9 mouse cellular contexts compared by ENCODE assay signal in genomic region chr5:114041327-114041930, GRCm38 (mm10). TPM values are rescaled to one million over a fixed set of nuclear protein-coding genes. Genes with fewer than 3 reads are reported as not detected.
A peak's percentile ranks its signal among the peaks of the same experiment; 100 is the strongest.
DNase-seq lines count a peak whose midpoint lies in the region; TF ChIP-seq lines count a peak whose summit lies in the region.
"Had no signal": no experiment of that assay in that cellular context is flagged by ENCODE, and none has a peak within 500 bp of the region (broad histone marks: within the 10 kb centered on the region; RNA-seq: fewer than 3 reads in every experiment).

No protein-coding gene starts in this region.

- no peak for TF ChIP-seq CTCF in liver, adult 2 months (IDR thresholded peaks at IDR 0.05; ENCODE audit: low read depth, low read length)

- no peak overlapping the region for H3K27ac ChIP-seq in liver, adult 2 months (replicated peaks; ENCODE audit: insufficient read depth, low read depth, low read length)

- H3K36me3 ChIP-seq in liver, adult 2 months (ENCODE audit: control insufficient read depth, insufficient read depth, low read length) = no peaks in the 10 kb centered on the region

- H3K79me2 ChIP-seq in liver, adult 2 months (ENCODE audit: control insufficient read depth, insufficient read depth, low read length) = no peaks in the 10 kb centered on the region

- DNase-seq in ovary, postnatal 36 days (ENCODE audit: low spot score) = peak; percentile 22
- no peak for DNase-seq in ovary, postnatal 10 days (ENCODE audit: low spot score)
- DNase-seq in adrenal gland, postnatal 36 days = peak; percentile 54 to 65
- peak; percentile 29 to 37 for DNase-seq in heart, postnatal 10 days
- peak; percentile 57 for DNase-seq in liver, adult 2 months (ENCODE audit: extremely low read depth, low read depth, low spot score)
- peak; percentile 57 for DNase-seq in retina, embryonic 14.5 days (ENCODE audit: low spot score)
- DNase-seq in right cerebral cortex, adult 18-20 months = no peak
- DNase-seq in right cerebral cortex, postnatal 36 days (ENCODE audit: low spot score in 2 of 2) = no peak

- no peaks in the 10 kb centered on the region for H3K27me3 ChIP-seq in liver, adult 2 months (ENCODE audit: control insufficient read depth, insufficient read depth, low read length)

- H3K9ac ChIP-seq in liver, adult 2 months (ENCODE audit: low read depth, low read length) = no peak overlapping the region

- H3K4me3 ChIP-seq in liver, adult 2 months (ENCODE audit: insufficient read depth, low read depth, low read length) = no peak overlapping the region
- H3K4me3 ChIP-seq: erythroblast, embryonic 14.5 days had no signal

- intact Hi-C loops in heart, postnatal 10 days (cut with DNase I) = no loop called here

- no peak for TF ChIP-seq POLR2A in liver, adult 2 months (IDR thresholded peaks at IDR 0.05; ENCODE audit: extremely low read depth, insufficient read depth, low read length)

- 17% methylated on average over 15 of the region's 15 CpGs for WGBS in liver, adult 2 months

- H3K4me1 ChIP-seq in liver, adult 2 months (ENCODE audit: control insufficient read depth, insufficient read depth, low read length) = peaks cover 2% of the 10 kb centered on the region; the same call in 1 of the 2 replicates

RNA-seq across cellular contexts. Expression of gene Usp30, which starts 23.8 kb away (rescaled TPM):
- total RNA-seq in adrenal gland, postnatal 36 days (2021) = 10 to 100 TPM; 30.9 to 34.9 TPM
- 10 to 100 TPM; 15.4 to 17.7 TPM for total RNA-seq in heart, postnatal 10 days (2021)
- total RNA-seq in liver, adult 2 months (2014; rRNA removed) = 6.6 and 9.2 TPM in 2 replicates
- 14.8 and 16.7 TPM in 2 replicates for polyA plus RNA-seq in liver, adult 2 months (2012; rRNA removed)

RNA-seq across cellular contexts. Expression of gene Dao, which starts 37.9 kb away (rescaled TPM):
- not detected for total RNA-seq in adrenal gland, postnatal 36 days (2021)
- total RNA-seq in heart, postnatal 10 days (2021) = not detected
- total RNA-seq in liver, adult 2 months (2014; rRNA removed) = not detected in 2 replicates
- not detected in 2 replicates for polyA plus RNA-seq in liver, adult 2 months (2012; rRNA removed)
- polyA plus RNA-seq: erythroblast, embryonic 14.5 days had no signal

RNA-seq across cellular contexts. Expression of gene Ssh1, which starts 47.7 kb away (rescaled TPM):
- 10 to 100 TPM; 16.5 to 18.8 TPM for total RNA-seq in adrenal gland, postnatal 36 days (2021)
- total RNA-seq in heart, postnatal 10 days (2021) = 10 to 100 TPM; 18.6 to 20.3 TPM
- total RNA-seq in liver, adult 2 months (2014; rRNA removed) = 1.6 and 3.3 TPM in 2 replicates
- polyA plus RNA-seq in liver, adult 2 months (2012; rRNA removed) = 5.0 and 5.5 TPM in 2 replicates

RNA-seq across cellular contexts. Expression of gene Svop, which starts 49.9 kb away (rescaled TPM):
- 1 to 10 TPM; 2.2 to 2.6 TPM for total RNA-seq in adrenal gland, postnatal 36 days (2021)
- total RNA-seq in heart, postnatal 10 days (2021) = not detected
- total RNA-seq in liver, adult 2 months (2014; rRNA removed) = 0.07 TPM in 1 of 2 replicates, not detected in the other
- not detected in 2 replicates for polyA plus RNA-seq in liver, adult 2 months (2012; rRNA removed)
- polyA plus RNA-seq: erythroblast, embryonic 14.5 days had no signal

Comparison
In these comparisons a context has a peak if more than half of its experiments do, and no peak if none do; other contexts are left out.
1. DNase-seq: peak in ovary, postnatal 36 days (single experiment), adrenal gland, postnatal 36 days (2 of 2), heart, postnatal 10 days (2 of 2), liver, adult 2 months (single experiment) and retina, embryonic 14.5 days (single experiment); none in ovary, postnatal 10 days (single experiment), right cerebral cortex, adult 18-20 months (single experiment) and right cerebral cortex, postnatal 36 days (0 of 2).